Mouse (Mus musculus): ENCODE data around the gene Eif4g2. TPM values are rescaled to one million over a fixed set of nuclear protein-coding genes. Genes with fewer than 3 reads are reported as not detected.

The Eif4g2 gene
- 852 and 867 TPM in 2 replicates for polyA plus RNA-seq (2016; fragmentation: Nextera tagmentation; extraction: Ambion mirVana)

GRCm38 (mm10) chr7:111082822-111083732 is at the start of gene Eif4g2:
TSS of gene Eif4g2 (minus strand) at chr7:111083030.
- peak within 1 kb of the TSS; percentile 99 for H3K9ac ChIP-seq
- peaks cover 20% of the 10 kb centered on the region for H3K4me1 ChIP-seq (replicated peaks)
- WGBS: under 1% methylated on average over 70 of the region's 70 CpGs
- H3K9me3 ChIP-seq (replicated peaks): no peaks in the 10 kb centered on the region
- H3K36me3 ChIP-seq: peaks cover 32% of the 10 kb centered on the region
- H3K4me3 ChIP-seq: peak within 1 kb of the TSS; percentile 97
- peak within 1 kb of the TSS; percentile 98 for H3K27ac ChIP-seq (ENCODE audit: poor library complexity, severe bottlenecking)
- peak within 1 kb of the TSS; percentile 94 for H3K4me2 ChIP-seq
- no peaks in the 10 kb centered on the region for H3K27me3 ChIP-seq (replicated peaks)
- peak; percentile 99 for ATAC-seq (ENCODE audit: insufficient number of reproducible peaks, low FRiP score)

- ATAC-seq (ENCODE audit: insufficient number of reproducible peaks, low FRiP score): no peak
- WGBS: 47% methylated on average over 2 of the region's 2 CpGs
- H3K4me1 ChIP-seq (replicated peaks): peaks cover 24% of the 10 kb centered on the region
- no peaks in the 10 kb centered on the region for H3K36me3 ChIP-seq
- no peak overlapping the region for H3K4me2 ChIP-seq
- no peak overlapping the region for H3K4me3 ChIP-seq
- H3K27me3 ChIP-seq (replicated peaks): no peaks in the 10 kb centered on the region
- H3K9ac ChIP-seq: no peak overlapping the region
- no peak overlapping the region for H3K27ac ChIP-seq (ENCODE audit: poor library complexity, severe bottlenecking)
- no peaks in the 10 kb centered on the region for H3K9me3 ChIP-seq (replicated peaks)
These were observed 49.8 kb upstream of the Eif4g2 start for GRCm38 (mm10) chr7:111132596-111132995.

- whole genome bisulfite sequencing: 68% methylated on average over 3 of the region's 3 CpGs
- Histone ChIP-seq H3K9ac (no peak overlapping the region), H3K27me3 (replicated peaks) (no peaks in the 10 kb centered on the region), H3K4me3 (no peak overlapping the region), H3K4me2 (no peak overlapping the region), H3K36me3 (no peaks in the 10 kb centered on the region), H3K4me1 (replicated peaks) (no peaks in the 10 kb centered on the region), H3K9me3 (replicated peaks) (no peaks in the 10 kb centered on the region), H3K27ac (ENCODE audit: poor library complexity, severe bottlenecking) (no peak overlapping the region)
- ATAC-seq (ENCODE audit: insufficient number of reproducible peaks, low FRiP score): no peak
These were observed 44.0 kb upstream of the Eif4g2 start for GRCm38 (mm10) chr7:111126636-111127395.

GRCm38 (mm10) chr7:111123761-111124546 is 41.1 kb upstream of the Eif4g2 start:
- H3K9ac ChIP-seq: no peak overlapping the region
- no peaks in the 10 kb centered on the region for H3K9me3 ChIP-seq (replicated peaks)
- no peak overlapping the region for H3K27ac ChIP-seq (ENCODE audit: poor library complexity, severe bottlenecking)
- H3K36me3 ChIP-seq: no peaks in the 10 kb centered on the region
- no peak overlapping the region for H3K4me2 ChIP-seq
- H3K4me1 ChIP-seq (replicated peaks): 0 out of 2 replicates have a peak, but pooled peaks cover 4% of the 10 kb centered on the region
- ATAC-seq (ENCODE audit: insufficient number of reproducible peaks, low FRiP score): no peak
- no peak overlapping the region for H3K4me3 ChIP-seq
- no peaks in the 10 kb centered on the region for H3K27me3 ChIP-seq (replicated peaks)
- WGBS: 90% methylated on average over 2 of the region's 2 CpGs

GRCm38 (mm10) chr7:111122531-111123130 is 39.8 kb upstream of the Eif4g2 start:
- H3K36me3 ChIP-seq: peaks cover 10% of the 10 kb centered on the region; the same call in 1 of the 2 replicates
- WGBS: under 1% methylated on average over 44 of the region's 44 CpGs
- peak overlapping the region; percentile 96 for H3K27ac ChIP-seq (ENCODE audit: poor library complexity, severe bottlenecking)
- peak overlapping the region; percentile 58 for H3K4me3 ChIP-seq
- H3K9ac ChIP-seq: peak overlapping the region; percentile 78
- peak overlapping the region; percentile 78 for H3K4me2 ChIP-seq
- ATAC-seq (ENCODE audit: insufficient number of reproducible peaks, low FRiP score): peak; percentile 100
- 0 out of 2 replicates have a peak, but pooled peaks cover 4% of the 10 kb centered on the region for H3K4me1 ChIP-seq (replicated peaks)
- H3K9me3 ChIP-seq (replicated peaks): no peaks in the 10 kb centered on the region
- no peaks in the 10 kb centered on the region for H3K27me3 ChIP-seq (replicated peaks)

- Histone ChIP-seq H3K4me2 (peak overlapping the region; percentile 78), H3K4me1 (replicated peaks) (0 out of 2 replicates have a peak, but pooled peaks cover 4% of the 10 kb centered on the region), H3K9ac (peak overlapping the region; percentile 75), H3K27ac (ENCODE audit: poor library complexity, severe bottlenecking) (peak overlapping the region; percentile 96), H3K9me3 (replicated peaks) (no peaks in the 10 kb centered on the region), H3K27me3 (replicated peaks) (no peaks in the 10 kb centered on the region), H3K36me3 (peaks cover 10% of the 10 kb centered on the region; the same call in 1 of the 2 replicates), H3K4me3 (peak overlapping the region; percentile 58)
- WGBS: under 1% methylated on average over 34 of the region's 34 CpGs
- ATAC-seq (ENCODE audit: insufficient number of reproducible peaks, low FRiP score): peak; percentile 87
These were observed 39.3 kb upstream of the Eif4g2 start for GRCm38 (mm10) chr7:111122084-111122530.

- Histone ChIP-seq H3K9me3 (replicated peaks) (no peaks in the 10 kb centered on the region), H3K27ac (ENCODE audit: poor library complexity, severe bottlenecking) (peak overlapping the region; percentile 96), H3K4me2 (peak overlapping the region; percentile 78), H3K9ac (peak overlapping the region; percentile 75), H3K27me3 (replicated peaks) (no peaks in the 10 kb centered on the region), H3K36me3 (peaks cover 10% of the 10 kb centered on the region; the same call in 1 of the 2 replicates), H3K4me3 (peak overlapping the region; percentile 58), H3K4me1 (replicated peaks) (0 out of 2 replicates have a peak, but pooled peaks cover 4% of the 10 kb centered on the region)
- WGBS: 45% methylated on average over 9 of the region's 9 CpGs
- no peak for ATAC-seq (ENCODE audit: insufficient number of reproducible peaks, low FRiP score)
These were observed 38.7 kb upstream of the Eif4g2 start for GRCm38 (mm10) chr7:111121522-111121921.

GRCm38 (mm10) chr7:111109561-111109960 is 26.7 kb upstream of the Eif4g2 start:
- H3K27ac ChIP-seq (ENCODE audit: poor library complexity, severe bottlenecking): no peak overlapping the region
- no peaks in the 10 kb centered on the region for H3K27me3 ChIP-seq (replicated peaks)
- H3K9me3 ChIP-seq (replicated peaks): no peaks in the 10 kb centered on the region
- no peak for ATAC-seq (ENCODE audit: insufficient number of reproducible peaks, low FRiP score)
- H3K4me3 ChIP-seq: no peak overlapping the region
- H3K4me2 ChIP-seq: no peak overlapping the region
- no peaks in the 10 kb centered on the region for H3K4me1 ChIP-seq (replicated peaks)
- peaks cover 13% of the 10 kb centered on the region for H3K36me3 ChIP-seq
- 43% methylated on average over 2 of the region's 2 CpGs for WGBS
- H3K9ac ChIP-seq: no peak overlapping the region

- no peak overlapping the region for H3K4me2 ChIP-seq
- H3K27me3 ChIP-seq (replicated peaks): no peaks in the 10 kb centered on the region
- H3K9ac ChIP-seq: no peak overlapping the region
- no peak overlapping the region for H3K27ac ChIP-seq (ENCODE audit: poor library complexity, severe bottlenecking)
- 95% methylated on average over 2 of the region's 2 CpGs for WGBS
- H3K9me3 ChIP-seq (replicated peaks): no peaks in the 10 kb centered on the region
- no peaks in the 10 kb centered on the region for H3K4me1 ChIP-seq (replicated peaks)
- H3K36me3 ChIP-seq: peaks cover 9% of the 10 kb centered on the region
- H3K4me3 ChIP-seq: no peak overlapping the region
- no peak for ATAC-seq (ENCODE audit: insufficient number of reproducible peaks, low FRiP score)
These were observed 26.3 kb upstream of the Eif4g2 start for GRCm38 (mm10) chr7:111109161-111109560.

GRCm38 (mm10) chr7:111098196-111098595 is 15.4 kb upstream of the Eif4g2 start:
- H3K27me3 ChIP-seq (replicated peaks): no peaks in the 10 kb centered on the region
- no peaks in the 10 kb centered on the region for H3K4me1 ChIP-seq (replicated peaks)
- no peak overlapping the region for H3K4me2 ChIP-seq
- WGBS: 86% methylated on average over 1 of the region's 1 CpGs
- no peak overlapping the region for H3K9ac ChIP-seq
- no peak overlapping the region for H3K27ac ChIP-seq (ENCODE audit: poor library complexity, severe bottlenecking)
- ATAC-seq (ENCODE audit: insufficient number of reproducible peaks, low FRiP score): no peak
- H3K4me3 ChIP-seq: no peak overlapping the region
- no peaks in the 10 kb centered on the region for H3K9me3 ChIP-seq (replicated peaks)
- H3K36me3 ChIP-seq: no peaks in the 10 kb centered on the region
